Mouse (Mus musculus) telencephalon, adult 2 months (tissue): ENCODE measurements around the gene Maml2.

Experiments
- DNase-seq: peaks from one replicate; pipeline ENCODE4 v3.0.0-alpha.2; 2011; ENCODE audit warnings: low read depth, low spot score

The Maml2 gene

DNA sequence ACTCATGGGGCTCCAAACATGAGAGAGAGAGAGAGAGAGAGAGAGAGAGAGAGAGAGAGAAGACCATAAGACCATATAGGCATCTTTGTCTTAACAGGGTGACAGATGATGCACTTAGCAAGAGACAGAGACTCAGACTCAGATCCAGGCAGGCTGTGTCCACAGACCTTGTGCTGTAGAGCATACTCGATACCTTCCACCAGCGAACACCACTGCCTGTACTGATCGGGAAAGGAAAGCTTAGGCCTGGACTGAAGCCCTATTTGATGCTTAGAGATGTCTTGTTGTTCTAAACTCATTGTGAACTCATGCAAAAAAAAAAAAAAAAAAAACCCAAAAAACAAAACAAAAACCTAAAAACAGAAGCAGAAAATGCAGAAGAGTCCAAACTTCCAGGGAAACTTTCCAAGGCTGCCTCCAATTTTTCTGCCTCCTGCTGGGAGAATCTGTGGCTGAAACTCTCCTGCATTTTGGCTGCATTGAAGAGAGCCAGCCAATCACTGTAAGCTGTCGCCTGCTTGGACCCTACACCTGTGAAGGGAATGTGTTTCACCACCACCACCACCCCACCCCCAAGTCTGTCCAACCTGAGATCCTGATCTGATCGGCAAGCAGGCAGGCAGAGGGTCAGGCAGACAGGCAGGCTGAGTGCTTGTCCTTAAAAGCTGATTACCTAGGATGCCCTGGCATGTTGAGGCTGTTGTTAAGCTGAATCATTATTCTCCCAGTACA lies 268.6 kb downstream of the Maml2 start:
- no peak for DNase-seq

DNA sequence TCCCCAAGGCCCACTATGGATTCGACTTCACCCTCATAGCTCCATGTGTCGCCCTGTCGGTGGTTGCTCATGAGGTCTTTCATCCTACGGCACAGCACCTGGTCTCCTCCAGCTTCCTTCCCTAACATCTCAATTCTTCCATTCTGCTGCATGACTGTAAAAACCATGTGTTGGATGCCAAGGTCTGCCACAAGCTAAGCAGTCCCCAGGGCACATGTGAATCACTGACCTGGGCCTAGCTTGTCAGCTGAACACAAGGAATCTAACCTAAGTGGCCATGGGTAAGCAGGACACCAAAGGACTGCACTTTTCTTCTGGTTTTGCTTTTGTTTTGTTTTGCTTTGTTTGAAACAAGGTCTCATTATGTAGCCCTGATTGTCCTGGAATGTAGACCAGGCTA lies 271.3 kb downstream of the Maml2 start:
- DNase-seq = no peak

DNA sequence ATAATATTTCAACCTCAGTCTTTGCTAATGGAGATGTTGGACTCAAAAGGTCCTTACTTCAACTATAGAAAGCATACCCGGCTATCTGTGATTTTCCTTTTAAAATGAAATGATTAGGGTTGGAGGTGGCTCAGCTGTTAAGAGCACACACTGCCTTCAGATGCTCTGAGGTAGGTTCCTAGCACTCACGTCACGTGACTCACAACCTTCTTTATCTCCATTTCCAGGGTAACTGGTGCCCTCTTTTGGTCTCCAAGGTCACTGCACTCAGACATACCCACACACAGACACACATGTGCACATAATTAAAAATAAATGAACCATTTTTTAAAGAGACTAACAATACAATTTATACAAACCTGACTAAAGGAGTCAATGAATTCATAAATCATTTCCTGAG lies 275.1 kb downstream of the Maml2 start:
- no peak for DNase-seq

DNA sequence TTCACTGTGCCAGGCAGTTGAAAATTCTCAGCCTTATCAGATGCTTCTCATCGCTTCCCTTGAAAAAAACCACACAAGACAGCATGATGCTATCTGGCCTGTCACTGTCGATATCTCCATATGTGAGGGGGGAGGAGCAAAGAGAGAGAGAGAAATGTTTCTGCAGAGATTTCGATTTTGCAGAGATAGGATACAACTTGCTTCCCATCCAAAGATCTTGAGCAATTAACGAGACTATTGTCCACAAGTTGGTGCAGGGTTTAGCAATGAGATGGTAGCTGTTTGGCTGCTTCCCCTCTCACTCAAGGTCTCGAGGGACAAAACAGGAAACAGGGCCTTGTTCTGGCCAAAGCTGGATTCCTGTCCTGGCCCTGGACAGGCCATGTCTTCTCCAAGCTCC lies 276.3 kb downstream of the Maml2 start:
- DNase-seq = no peak

DNA sequence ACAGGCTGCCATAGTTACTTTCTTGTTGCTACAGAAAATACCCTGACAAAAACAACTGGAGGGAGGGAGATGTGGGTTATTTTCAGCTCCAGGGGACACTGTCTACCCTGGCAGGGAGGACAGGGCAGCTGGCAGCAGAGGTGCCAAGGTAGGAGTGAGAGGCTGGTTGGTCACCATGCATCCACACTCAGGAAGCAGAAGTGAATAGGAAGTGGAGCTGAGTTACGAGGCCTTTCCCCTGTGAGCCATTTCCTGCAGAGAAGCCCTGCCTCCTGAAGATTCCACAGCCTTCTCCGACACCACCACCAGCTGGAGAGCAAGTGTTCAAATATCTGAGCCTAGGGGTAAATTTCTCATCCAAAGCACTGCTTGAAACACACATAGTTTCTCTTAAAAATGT lies 277.2 kb downstream of the Maml2 start:
- DNase-seq = no peak

DNA sequence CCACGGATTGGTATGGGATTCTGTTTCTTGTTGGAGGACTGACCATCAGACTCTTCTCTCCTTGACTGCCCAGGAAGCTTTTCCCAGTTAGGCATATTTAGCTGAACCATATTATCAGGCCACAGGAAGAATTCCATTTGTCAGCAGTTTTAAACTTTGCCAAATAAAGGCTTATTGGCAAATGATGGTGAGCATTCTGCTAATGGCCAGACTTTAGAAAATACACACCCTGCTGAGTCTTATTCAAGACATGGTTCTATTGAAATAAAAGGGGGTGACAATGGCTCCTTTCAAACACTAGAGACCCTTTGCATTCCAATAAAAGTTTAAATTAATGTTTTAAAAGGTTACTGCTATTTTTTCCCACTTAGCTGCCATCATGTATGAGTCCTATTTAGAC lies 279.4 kb downstream of the Maml2 start:
- no peak for DNase-seq

DNA sequence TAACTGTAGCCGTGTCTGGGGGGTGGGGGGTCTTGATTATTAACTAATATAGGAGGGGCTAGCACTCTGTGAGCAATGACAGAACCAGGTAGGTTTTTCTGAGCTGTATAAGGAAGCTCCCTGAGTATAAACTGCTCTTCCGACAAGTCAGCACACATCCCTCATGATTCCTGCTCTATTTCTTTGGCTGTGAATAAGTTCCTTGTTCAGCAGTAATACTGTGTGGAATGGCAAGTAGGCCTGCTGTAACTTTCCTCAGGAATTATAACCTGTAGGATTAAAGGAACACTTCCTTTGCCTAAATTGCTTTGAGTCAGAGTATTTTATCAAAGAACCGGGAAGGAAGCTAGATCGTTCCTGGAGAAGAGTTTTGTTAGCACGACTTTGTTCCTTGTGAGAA lies 283.4 kb downstream of the Maml2 start:
- no peak for DNase-seq

DNA sequence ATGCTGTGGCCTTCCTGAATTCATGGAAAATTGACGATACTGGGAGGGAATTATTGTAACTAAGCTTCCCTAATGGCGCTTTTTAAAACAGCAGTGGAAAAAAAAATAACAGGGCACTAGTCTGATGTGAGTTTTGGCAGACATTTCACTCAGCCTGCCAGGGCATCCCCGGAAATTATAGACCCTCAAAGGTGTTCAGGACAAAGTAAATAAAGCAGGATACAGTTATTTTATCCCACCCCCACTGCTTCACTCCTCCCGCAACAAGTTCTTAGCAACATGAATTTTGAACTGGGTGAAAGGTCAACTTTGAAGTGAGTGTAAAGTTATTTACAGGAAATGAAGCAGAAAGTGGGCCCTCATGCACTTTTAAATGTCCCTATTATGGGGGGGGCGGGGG lies 286.2 kb downstream of the Maml2 start:
- DNase-seq = no peak

DNA sequence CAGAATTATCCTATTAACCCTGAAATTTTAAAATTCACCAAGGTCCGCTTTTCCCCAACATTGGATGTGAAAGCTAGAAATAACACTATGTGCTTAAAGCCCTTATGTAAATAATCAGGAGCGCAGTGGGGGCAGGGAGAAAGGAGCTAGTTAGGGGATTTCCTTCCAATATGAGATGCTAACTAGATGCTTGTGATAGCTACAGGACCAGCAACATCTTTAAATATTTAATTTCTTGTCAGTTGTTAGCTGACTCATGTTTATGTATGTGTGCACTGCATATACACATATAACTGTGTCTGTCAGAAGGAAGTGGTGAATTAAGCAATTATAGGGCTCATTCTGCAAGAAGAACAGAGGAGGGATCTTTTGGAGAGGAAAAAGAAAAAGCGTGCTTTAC lies 286.7 kb downstream of the Maml2 start:
- no peak for DNase-seq

DNA sequence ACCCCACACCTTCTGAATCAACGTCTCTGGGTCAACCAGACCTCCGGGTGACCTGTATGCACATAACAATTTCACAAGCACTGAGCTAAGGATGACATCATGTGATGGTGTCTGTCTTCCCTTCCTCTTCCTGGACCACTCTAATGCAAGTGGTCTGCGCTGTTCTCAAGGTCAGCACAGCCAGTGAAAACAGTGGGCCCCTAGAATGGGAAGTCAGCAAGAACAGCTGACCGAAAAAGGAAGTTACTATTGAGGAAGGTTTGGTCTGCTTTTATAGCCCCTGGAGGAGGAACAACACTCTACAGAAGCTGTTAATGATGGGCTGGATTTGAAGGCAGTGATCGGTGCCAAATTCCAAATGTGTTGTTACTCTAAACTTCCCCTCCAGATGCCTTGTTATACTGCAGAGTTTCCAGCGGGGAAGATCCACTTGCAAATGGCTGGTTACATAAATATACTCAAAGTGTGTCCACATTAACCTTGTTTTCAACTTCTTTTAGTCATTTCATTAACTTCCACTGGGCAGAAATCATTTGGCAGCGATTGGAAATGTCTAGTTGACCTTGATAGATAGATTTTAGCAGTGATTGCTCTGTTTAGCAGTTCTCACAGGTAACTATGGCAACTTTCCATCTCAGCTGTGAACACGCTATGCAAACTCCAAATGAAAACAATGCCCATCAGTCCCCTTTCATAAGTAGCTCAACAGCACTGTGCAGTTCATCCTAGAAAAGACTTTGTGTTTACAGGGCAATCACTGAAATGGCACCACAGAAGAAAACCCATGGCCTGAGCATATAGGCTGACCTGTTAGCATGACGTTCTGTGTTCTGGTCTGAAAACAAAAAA lies 289.6 kb downstream of the Maml2 start:
- peak; percentile 79 for DNase-seq

DNA sequence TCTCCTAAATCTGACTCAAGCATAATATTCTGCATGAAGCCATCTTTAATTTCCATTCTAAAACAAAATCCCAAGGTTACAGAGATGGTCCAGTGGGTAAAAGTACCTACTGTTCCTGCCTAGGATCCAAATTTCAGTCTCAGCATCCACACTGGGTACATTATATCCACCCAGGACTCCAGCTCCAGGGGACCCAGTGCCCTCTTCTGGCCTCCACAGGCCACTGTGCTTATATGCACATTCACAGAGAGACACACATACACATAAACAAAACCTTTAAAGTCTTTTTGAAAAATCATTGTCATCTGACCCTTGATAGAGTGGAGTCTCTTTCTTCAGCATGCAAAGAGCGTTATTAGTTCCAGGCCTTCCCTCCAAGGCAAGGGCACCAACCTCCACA lies 291.0 kb downstream of the Maml2 start:
- no peak for DNase-seq

DNA sequence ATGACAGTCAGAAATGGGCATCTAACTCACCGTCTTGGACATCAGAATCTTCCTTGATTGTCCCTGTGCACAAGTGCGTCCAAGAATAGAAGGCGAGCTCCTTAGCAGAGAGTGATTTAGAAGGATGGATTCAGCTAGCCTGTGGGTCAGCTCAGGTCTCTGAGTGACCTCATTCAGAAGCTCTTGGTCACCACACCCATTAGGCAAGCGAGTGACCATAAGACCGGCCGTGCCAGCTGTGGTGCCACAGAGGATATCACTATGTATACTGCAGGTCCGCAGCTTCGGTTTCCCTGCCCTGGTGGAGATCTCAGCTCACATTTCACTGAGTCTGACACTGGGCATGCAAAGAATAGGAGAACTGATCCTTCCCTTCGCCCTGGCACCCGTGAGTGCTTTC lies 294.9 kb downstream of the Maml2 start:
- DNase-seq = no peak

DNA sequence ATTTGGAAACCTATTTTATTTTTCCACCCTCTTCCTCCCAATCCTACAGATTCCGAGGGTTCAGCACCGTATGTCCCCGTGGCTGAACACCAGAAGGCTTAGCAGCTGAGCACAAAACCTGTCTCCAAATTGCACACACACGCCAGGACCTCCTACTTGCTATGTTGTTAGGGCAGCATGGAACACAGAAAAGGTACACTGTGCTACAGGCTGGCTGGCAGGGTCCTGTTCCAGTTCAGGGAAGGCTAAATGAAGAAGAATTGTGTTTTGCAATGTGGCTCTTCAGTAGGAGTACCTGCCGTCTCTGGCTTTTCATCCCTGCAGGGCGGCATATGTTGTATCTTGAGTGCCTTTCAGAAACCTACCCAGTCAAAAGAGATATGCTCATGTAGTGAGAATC lies 300.0 kb downstream of the Maml2 start:
- DNase-seq = peak; percentile 38

DNA sequence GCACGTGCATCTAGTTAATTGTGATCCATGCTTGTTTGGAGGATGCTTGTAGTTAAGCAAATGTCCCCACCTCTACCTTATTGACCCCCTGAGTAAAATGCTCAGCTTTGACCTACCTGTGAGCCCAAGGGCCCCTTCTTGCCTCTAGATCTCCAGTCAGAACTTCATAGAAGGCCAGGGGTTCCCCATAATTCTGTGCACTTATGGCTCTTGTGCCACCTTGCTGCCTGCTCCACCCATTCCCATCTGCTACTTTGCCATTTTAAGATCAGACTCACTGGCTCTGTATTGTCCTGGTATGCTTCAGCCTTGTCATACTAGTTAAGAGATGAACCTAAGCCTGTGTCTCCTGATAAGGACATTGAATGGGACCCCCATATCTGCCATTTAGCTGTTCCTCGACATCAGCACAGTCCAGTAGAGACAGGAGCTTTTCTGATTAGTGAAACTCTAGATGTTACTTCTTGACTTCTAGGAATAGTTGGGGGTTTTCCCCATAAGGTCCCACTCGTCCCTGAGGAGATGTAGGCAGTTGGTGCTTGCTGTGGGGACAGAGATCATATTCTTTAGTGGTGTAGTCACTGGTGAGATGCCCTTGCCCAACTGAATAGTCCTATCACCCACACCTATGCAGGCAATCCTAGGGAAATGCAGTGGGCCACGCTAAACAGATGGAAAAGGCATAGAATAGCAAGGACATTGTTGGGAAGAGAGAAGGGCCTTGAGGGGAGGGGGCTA lies 301.0 kb downstream of the Maml2 start:
- DNase-seq = no peak

DNA sequence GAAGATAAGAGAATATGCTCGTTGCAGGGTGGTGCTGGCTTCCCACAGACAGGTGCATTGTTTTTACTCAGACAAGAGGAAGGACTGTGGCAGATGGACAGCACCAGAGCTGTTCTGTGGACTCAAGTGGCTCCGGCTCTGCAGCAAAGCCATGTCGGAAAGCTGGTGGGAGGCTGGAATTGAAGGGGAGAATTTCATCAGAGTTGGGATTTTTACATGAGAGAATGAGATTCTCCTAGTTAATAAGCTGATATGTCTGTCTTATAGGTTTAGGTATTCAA lies 301.5 kb downstream of the Maml2 start:
- DNase-seq = no peak

DNA sequence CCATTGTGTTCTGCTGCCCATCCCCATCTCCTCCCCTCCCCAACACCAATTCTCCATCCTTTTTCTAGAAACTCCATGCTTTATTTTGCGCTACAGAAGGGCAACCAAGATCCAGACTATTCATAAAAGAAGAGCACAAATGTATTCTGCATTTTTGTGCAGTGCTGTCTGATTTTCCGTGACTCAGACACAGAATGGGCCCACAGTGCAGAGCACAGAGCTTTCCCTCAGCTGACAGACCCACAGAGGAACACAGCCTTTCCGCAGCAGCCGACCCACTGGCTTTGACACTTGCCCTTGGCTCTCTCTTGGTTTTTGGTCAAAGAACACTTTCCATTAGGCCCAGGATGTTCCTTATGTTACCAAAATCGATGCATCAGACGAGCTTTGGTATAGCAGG lies 302.0 kb downstream of the Maml2 start:
- no peak for DNase-seq

DNA sequence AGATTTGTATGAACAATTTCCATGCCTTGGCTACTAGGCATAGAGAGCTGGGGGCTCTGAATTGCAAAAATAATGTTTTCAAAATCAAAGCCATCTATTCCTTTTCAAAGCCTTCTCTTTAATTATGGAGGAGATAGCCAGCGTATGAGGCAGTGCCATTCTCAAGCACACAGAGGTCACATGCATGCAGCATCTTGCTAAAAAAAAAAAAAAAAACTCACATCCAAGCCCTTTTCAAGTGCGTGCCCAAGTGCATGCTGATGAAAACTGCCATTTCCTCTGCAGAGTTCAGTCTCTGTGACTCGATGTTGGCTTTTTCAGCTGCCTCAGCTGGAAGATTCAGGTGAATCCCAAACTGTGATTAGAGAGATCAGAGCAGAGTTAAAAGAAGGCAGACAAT lies 304.0 kb downstream of the Maml2 start:
- DNase-seq = no peak

DNA sequence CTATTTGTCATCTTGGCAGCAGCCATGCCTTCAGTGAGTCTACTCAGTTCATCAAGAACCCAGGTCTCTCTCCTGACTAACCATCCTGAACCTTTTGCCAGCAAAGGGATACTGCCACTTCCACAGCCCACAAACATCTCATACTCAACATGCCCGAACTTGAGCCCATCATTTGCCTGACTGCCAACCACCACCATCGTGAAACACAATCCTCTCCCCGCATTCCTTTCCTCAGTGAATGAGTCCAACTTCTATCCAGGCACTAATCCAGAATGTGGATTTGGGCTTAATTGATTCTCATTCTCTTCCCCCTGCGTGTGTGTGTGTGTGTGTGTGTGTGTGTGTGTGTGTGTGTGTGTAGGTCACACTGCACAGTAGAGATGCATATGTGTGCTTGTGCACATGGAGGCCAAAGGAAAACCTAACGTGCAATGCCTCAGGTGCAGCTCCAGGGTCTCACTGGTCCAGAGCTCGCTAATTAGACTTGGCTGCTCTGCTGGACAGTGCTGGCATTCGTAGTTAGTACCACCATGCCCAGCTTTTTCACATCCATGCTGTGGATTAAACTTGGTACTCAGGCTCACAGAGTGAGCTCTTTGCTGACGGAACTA lies 305.9 kb downstream of the Maml2 start:
- DNase-seq = no peak

DNA sequence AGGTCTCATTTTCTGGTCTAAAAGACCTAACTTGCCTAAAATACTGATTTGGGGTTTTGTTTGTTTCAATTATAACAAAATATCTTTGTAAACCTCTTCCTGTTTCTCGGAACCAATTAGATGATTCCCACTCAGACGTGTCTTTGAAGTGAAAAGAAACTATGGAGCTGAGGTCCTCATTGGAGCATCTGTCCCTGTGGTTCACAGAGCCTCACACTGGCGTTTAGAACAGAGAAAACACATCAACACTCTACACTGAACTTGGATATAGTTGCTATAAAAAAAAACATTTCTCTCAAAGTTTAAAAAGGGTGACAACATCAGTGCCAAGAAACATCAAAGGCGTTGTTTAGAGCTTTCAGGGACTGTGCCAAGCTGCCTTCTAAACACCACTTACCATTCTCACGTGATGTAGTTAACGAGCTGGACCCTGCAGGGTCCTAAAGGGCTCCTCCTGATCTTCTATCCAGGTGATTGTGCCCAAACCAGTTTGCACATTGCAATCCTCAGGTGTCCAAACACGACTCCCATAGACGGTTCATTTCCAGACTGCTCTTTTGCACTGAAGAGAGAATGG lies 309.9 kb downstream of the Maml2 start:
- no peak for DNase-seq

DNA sequence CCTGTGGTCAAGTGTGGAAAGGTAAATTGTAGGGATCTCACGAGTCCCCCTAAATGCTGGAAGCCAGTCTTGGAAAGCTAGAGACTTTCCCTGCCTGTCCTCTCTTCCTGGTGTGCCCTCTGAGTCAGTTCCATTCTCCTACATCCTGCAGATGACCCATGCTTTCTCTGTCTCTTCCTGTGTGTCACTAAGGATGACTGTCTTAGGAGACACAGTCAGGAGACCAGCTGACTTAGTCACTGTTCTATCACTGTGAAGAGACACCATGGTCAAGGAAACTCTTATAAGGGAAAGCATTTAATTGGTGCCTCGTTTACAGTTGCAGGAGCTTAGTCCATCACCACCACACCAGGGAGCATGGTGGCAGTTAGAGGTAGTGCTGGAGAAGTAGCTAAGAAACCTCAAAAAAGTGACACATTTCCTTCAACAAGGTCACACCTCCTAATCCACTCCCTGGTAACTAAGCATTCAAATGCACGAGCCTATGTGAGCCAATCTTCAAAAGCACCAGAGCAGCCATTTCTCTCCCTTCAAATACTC lies 310.8 kb downstream of the Maml2 start:
- DNase-seq = no peak

DNA sequence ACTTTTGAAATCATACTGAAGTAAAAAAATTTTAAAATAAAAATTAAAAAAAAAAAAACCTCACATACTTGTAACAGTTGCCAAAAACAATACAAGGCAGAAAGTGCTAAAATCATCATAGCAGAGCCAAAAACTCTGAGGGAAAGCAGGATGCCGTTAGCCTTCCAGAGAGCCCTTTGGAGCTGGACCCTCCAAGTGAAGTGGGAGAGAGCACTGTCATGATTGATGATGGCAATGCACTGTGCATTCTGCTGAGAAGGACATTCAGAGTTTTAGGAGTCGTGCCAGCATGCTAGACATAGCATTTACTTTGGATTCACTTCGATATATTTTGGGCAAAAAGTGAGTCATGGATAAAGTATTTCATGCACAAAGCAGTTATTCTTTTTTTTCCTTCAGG lies 313.8 kb downstream of the Maml2 start:
- no peak for DNase-seq

DNA sequence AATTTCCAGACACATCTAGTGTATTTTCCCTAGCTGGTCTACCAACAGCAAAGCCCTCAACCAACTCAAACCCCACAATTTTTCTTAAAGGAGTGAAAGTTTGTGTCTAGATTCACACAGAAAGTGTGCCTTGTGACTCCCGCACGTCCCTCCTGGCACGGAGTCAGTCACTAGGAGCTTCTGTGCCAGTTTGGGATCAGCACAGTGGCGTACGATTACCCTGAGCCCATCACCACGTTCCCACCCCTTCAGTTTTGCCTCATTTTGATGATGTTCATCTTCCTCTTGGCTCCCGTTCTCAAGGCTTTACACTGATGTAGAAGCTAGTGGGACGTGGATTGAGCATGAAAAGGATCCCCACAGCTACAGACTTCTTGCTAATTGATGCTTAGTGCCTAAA lies 314.6 kb downstream of the Maml2 start:
- DNase-seq = no peak
